Mouse (Mus musculus): ENCODE results near the gene Jak1. TPM values are rescaled to one million over a fixed set of nuclear protein-coding genes. Genes with fewer than 3 reads are reported as not detected.

Gene Jak1
- polyA plus RNA-seq, 1 experiment from 2014 or later = 46.3 TPM

GRCm38 (mm10) chr4:101187381-101187780 lies 77.7 kb downstream of the Jak1 start:
- no peaks in the 10 kb centered on the region for H3K27me3 ChIP-seq (replicated peaks; ENCODE audit: control insufficient read depth, insufficient read depth, low read length)
- no peak overlapping the region for H3K4me3 ChIP-seq (ENCODE audit: low read depth, low read length)
- H3K27ac ChIP-seq (ENCODE audit: low read depth, low read length) = peak overlapping the region; percentile 42
- H3K36me3 ChIP-seq (ENCODE audit: control insufficient read depth, insufficient read depth) = peaks cover 35% of the 10 kb centered on the region
- peaks cover 13% of the 10 kb centered on the region; the same call in 1 of the 2 replicates for H3K4me1 ChIP-seq (replicated peaks; ENCODE audit: control insufficient read depth, insufficient read depth, low read length)
- H3K9ac ChIP-seq (ENCODE audit: low read depth, low read length) = no peak overlapping the region
- H3K9me3 ChIP-seq (ENCODE audit: control insufficient read depth) = no peaks in the 10 kb centered on the region
- peak; percentile 74 for ATAC-seq
- H3K4me2 ChIP-seq (replicated peaks; ENCODE audit: low read depth) = 0 out of 2 replicates have a peak overlapping the region, but pooled peaks have one; percentile 24
- TF ChIP-seq CTCF (IDR thresholded peaks at IDR 0.05; ENCODE audit: low read depth) = no peak
- WGBS = 39% methylated on average over 4 of the region's 4 CpGs

- Histone ChIP-seq H3K9ac (ENCODE audit: low read depth, low read length) (no peak overlapping the region), H3K4me1 (replicated peaks; ENCODE audit: control insufficient read depth, insufficient read depth, low read length) (0 out of 2 replicates have a peak, but pooled peaks cover 8% of the 10 kb centered on the region), H3K36me3 (ENCODE audit: control insufficient read depth, insufficient read depth) (peaks cover 42% of the 10 kb centered on the region), H3K4me2 (replicated peaks; ENCODE audit: low read depth) (no peak overlapping the region), H3K4me3 (ENCODE audit: low read depth, low read length) (no peak overlapping the region), H3K27me3 (replicated peaks; ENCODE audit: control insufficient read depth, insufficient read depth, low read length) (no peaks in the 10 kb centered on the region), H3K9me3 (ENCODE audit: control insufficient read depth) (no peaks in the 10 kb centered on the region), H3K27ac (ENCODE audit: low read depth, low read length) (no peak overlapping the region)
- no peak for TF ChIP-seq CTCF (IDR thresholded peaks at IDR 0.05; ENCODE audit: low read depth)
- ATAC-seq = no peak
- WGBS = 65% methylated on average over 5 of the region's 5 CpGs
These were observed 78.5 kb downstream of the Jak1 start for GRCm38 (mm10) chr4:101186591-101186990.

- WGBS = 68% methylated on average over 3 of the region's 3 CpGs
- H3K4me3 ChIP-seq (ENCODE audit: low read depth, low read length) = no peak overlapping the region
- peaks cover 39% of the 10 kb centered on the region for H3K36me3 ChIP-seq (ENCODE audit: control insufficient read depth, insufficient read depth)
- H3K4me1 ChIP-seq (replicated peaks; ENCODE audit: control insufficient read depth, insufficient read depth, low read length) = 0 out of 2 replicates have a peak, but pooled peaks cover 8% of the 10 kb centered on the region
- no peak for ATAC-seq
- TF ChIP-seq CTCF (IDR thresholded peaks at IDR 0.05; ENCODE audit: low read depth) = no peak
- no peaks in the 10 kb centered on the region for H3K9me3 ChIP-seq (ENCODE audit: control insufficient read depth)
- no peak overlapping the region for H3K27ac ChIP-seq (ENCODE audit: low read depth, low read length)
- no peak overlapping the region for H3K9ac ChIP-seq (ENCODE audit: low read depth, low read length)
- H3K4me2 ChIP-seq (replicated peaks; ENCODE audit: low read depth) = no peak overlapping the region
- no peaks in the 10 kb centered on the region for H3K27me3 ChIP-seq (replicated peaks; ENCODE audit: control insufficient read depth, insufficient read depth, low read length)
These were observed 79.9 kb downstream of the Jak1 start for GRCm38 (mm10) chr4:101185216-101185615.

- Histone ChIP-seq H3K4me1 (replicated peaks; ENCODE audit: control insufficient read depth, insufficient read depth, low read length) (0 out of 2 replicates have a peak, but pooled peaks cover 4% of the 10 kb centered on the region), H3K4me2 (replicated peaks; ENCODE audit: low read depth) (no peak overlapping the region), H3K9me3 (ENCODE audit: control insufficient read depth) (no peaks in the 10 kb centered on the region), H3K4me3 (ENCODE audit: low read depth, low read length) (no peak overlapping the region), H3K36me3 (ENCODE audit: control insufficient read depth, insufficient read depth) (peaks cover 38% of the 10 kb centered on the region), H3K9ac (ENCODE audit: low read depth, low read length) (no peak overlapping the region), H3K27me3 (replicated peaks; ENCODE audit: control insufficient read depth, insufficient read depth, low read length) (no peaks in the 10 kb centered on the region), H3K27ac (ENCODE audit: low read depth, low read length) (peak overlapping the region; percentile 36; the same call in 1 of the 2 replicates)
- no peak for ATAC-seq
- no peak for TF ChIP-seq CTCF (IDR thresholded peaks at IDR 0.05; ENCODE audit: low read depth)
- 59% methylated on average over 9 of the region's 9 CpGs for WGBS
These were observed 82.5 kb downstream of the Jak1 start for GRCm38 (mm10) chr4:101182603-101183011.

- no peak for TF ChIP-seq CTCF (IDR thresholded peaks at IDR 0.05; ENCODE audit: low read depth)
- Histone ChIP-seq H3K27ac (ENCODE audit: low read depth, low read length) (no peak overlapping the region), H3K4me2 (replicated peaks; ENCODE audit: low read depth) (no peak overlapping the region), H3K27me3 (replicated peaks; ENCODE audit: control insufficient read depth, insufficient read depth, low read length) (no peaks in the 10 kb centered on the region), H3K4me1 (replicated peaks; ENCODE audit: control insufficient read depth, insufficient read depth, low read length) (no peaks in the 10 kb centered on the region), H3K9me3 (ENCODE audit: control insufficient read depth) (no peaks in the 10 kb centered on the region), H3K9ac (ENCODE audit: low read depth, low read length) (no peak overlapping the region), H3K36me3 (ENCODE audit: control insufficient read depth, insufficient read depth) (peaks cover 45% of the 10 kb centered on the region), H3K4me3 (ENCODE audit: low read depth, low read length) (no peak overlapping the region)
- WGBS = 93% methylated on average over 5 of the region's 5 CpGs
- no peak for ATAC-seq
These were observed 84.4 kb downstream of the Jak1 start for GRCm38 (mm10) chr4:101180681-101181080.

- 70% methylated on average over 6 of the region's 6 CpGs for WGBS
- Histone ChIP-seq H3K27me3 (replicated peaks; ENCODE audit: control insufficient read depth, insufficient read depth, low read length) (no peaks in the 10 kb centered on the region), H3K4me2 (replicated peaks; ENCODE audit: low read depth) (no peak overlapping the region), H3K36me3 (ENCODE audit: control insufficient read depth, insufficient read depth) (peaks cover 49% of the 10 kb centered on the region), H3K4me1 (replicated peaks; ENCODE audit: control insufficient read depth, insufficient read depth, low read length) (no peaks in the 10 kb centered on the region), H3K9ac (ENCODE audit: low read depth, low read length) (no peak overlapping the region), H3K27ac (ENCODE audit: low read depth, low read length) (no peak overlapping the region), H3K4me3 (ENCODE audit: low read depth, low read length) (no peak overlapping the region), H3K9me3 (ENCODE audit: control insufficient read depth) (no peaks in the 10 kb centered on the region)
- no peak for TF ChIP-seq CTCF (IDR thresholded peaks at IDR 0.05; ENCODE audit: low read depth)
- ATAC-seq = no peak
These were observed 85.2 kb downstream of the Jak1 start for GRCm38 (mm10) chr4:101179836-101180235.

- ATAC-seq = no peak
- no peaks in the 10 kb centered on the region for H3K27me3 ChIP-seq (replicated peaks; ENCODE audit: control insufficient read depth, insufficient read depth, low read length)
- H3K9me3 ChIP-seq (ENCODE audit: control insufficient read depth) = no peaks in the 10 kb centered on the region
- H3K4me2 ChIP-seq (replicated peaks; ENCODE audit: low read depth) = no peak overlapping the region
- peaks cover 53% of the 10 kb centered on the region for H3K36me3 ChIP-seq (ENCODE audit: control insufficient read depth, insufficient read depth)
- H3K9ac ChIP-seq (ENCODE audit: low read depth, low read length) = no peak overlapping the region
- H3K27ac ChIP-seq (ENCODE audit: low read depth, low read length) = no peak overlapping the region
- no peak overlapping the region for H3K4me3 ChIP-seq (ENCODE audit: low read depth, low read length)
- WGBS = 76% methylated on average over 5 of the region's 5 CpGs
- H3K4me1 ChIP-seq (replicated peaks; ENCODE audit: control insufficient read depth, insufficient read depth, low read length) = no peaks in the 10 kb centered on the region
- no peak for TF ChIP-seq CTCF (IDR thresholded peaks at IDR 0.05; ENCODE audit: low read depth)
These were observed 86.0 kb downstream of the Jak1 start for GRCm38 (mm10) chr4:101179076-101179475.

All from intestine, postnatal 0 days (tissue).